Mouse (Mus musculus) spleen, adult 2 months (tissue): Measurements from ENCODE around the gene Nfib. TPM values are rescaled to one million over a fixed set of nuclear protein-coding genes. Genes with fewer than 3 reads are reported as not detected.

Experiments
- DNase-seq, 2 experiments: peaks; one replicate each; pipeline versions ENCODE4 v3.0.0 to v3.0.0-alpha.2; 2012 to 2021; ENCODE audit warnings: low spot score in 2 of 2, low read depth in 1 of 2
- H3K27ac ChIP-seq: fragments of 200-500 bp; 2 replicates; pipeline ENCODE4 v1.5.1; 2012; ENCODE audit warnings: low read length, inconsistent platforms; ENCODE audit not compliant: insufficient read depth
- H3K27me3 ChIP-seq: fragments of 200-500 bp; 2 replicates; pipeline ENCODE4 v1.6.1; 2012; ENCODE audit warnings: mild to moderate bottlenecking, moderate library complexity, low read length, inconsistent platforms; ENCODE audit not compliant: control insufficient read depth, insufficient read depth
- H3K36me3 ChIP-seq: fragments of 200-500 bp; 2 replicates; pipeline ENCODE4 v1.6.1; 2012; ENCODE audit warnings: mild to moderate bottlenecking, low read length, inconsistent platforms; ENCODE audit not compliant: control insufficient read depth, insufficient read depth
- H3K4me1 ChIP-seq: fragments of 200-500 bp; 2 replicates; pipeline ENCODE4 v1.6.1; 2011; ENCODE audit warnings: inconsistent platforms; ENCODE audit not compliant: control insufficient read depth, insufficient read depth, insufficient read length
- H3K4me3 ChIP-seq: fragments of 200-500 bp; 2 replicates; pipeline ENCODE4 v1.5.1; 2011; ENCODE audit warnings: mild to moderate bottlenecking, inconsistent platforms; ENCODE audit not compliant: insufficient read depth, insufficient read length; ENCODE audit errors: extremely low read depth
- CTCF ChIP-seq: fragments of 200-500 bp; IDR thresholded peaks from 2 replicates; pipeline ENCODE4 v1.5.1; 2011; ENCODE audit warnings: mild to moderate bottlenecking, inconsistent platforms; ENCODE audit not compliant: insufficient read depth, insufficient read length, insufficient replicate concordance; ENCODE audit errors: extremely low read depth
- POLR2A ChIP-seq: fragments of 200-500 bp; IDR thresholded peaks from 2 replicates; pipeline ENCODE4 v1.6.1; 2011; ENCODE audit warnings: low read depth, low read length, inconsistent platforms
- WGBS: fragments of 180-500 bp; shearing (Covaris S2); methylation state at CpG from one replicate; pipeline ENCODE4 v1.1.7; 2018; 5-methylcytosine and 5-hydroxymethylcytosine counted together
- polyA plus RNA-seq: library from polyadenylated mRNA; depleted of rRNA; stranded (reverse); fragments of >200 nt; gene quantifications from 2 replicates; pipeline ENCODE4 v1.2.3, GENCODE M21; 2012

The Nfib gene
- polyA plus RNA-seq, 1 experiment, result 2.3 TPM

- no peak for DNase-seq
- Histone ChIP-seq H3K27ac (no peak overlapping the region), H3K4me1 (no peaks in the 10 kb centered on the region), H3K27me3 (no peaks in the 10 kb centered on the region), H3K4me3 (no peak overlapping the region), H3K36me3 (no peaks in the 10 kb centered on the region)
- TF ChIP-seq POLR2A (no peak), CTCF (no peak)
- WGBS, result 77% methylated on average over 2 of the region's 2 CpGs
These were observed 315.0 kb downstream of the Nfib start for GRCm38 (mm10) chr4:82390545-82390944.

GRCm38 (mm10) chr4:82389876-82390275 is 315.7 kb downstream of the Nfib start:
- Histone ChIP-seq H3K27ac (no peak overlapping the region), H3K36me3 (no peaks in the 10 kb centered on the region), H3K27me3 (no peaks in the 10 kb centered on the region), H3K4me3 (no peak overlapping the region), H3K4me1 (no peaks in the 10 kb centered on the region)
- TF ChIP-seq CTCF (no peak), POLR2A (no peak)
- WGBS, result 89% methylated on average over 1 of the region's 1 CpGs
- no peak for DNase-seq

- Histone ChIP-seq H3K27me3 (no peaks in the 10 kb centered on the region), H3K27ac (no peak overlapping the region), H3K36me3 (no peaks in the 10 kb centered on the region), H3K4me1 (no peaks in the 10 kb centered on the region), H3K4me3 (no peak overlapping the region)
- no peak for DNase-seq
- 73% methylated on average over 4 of the region's 4 CpGs for WGBS
- TF ChIP-seq CTCF, result no peak
- TF ChIP-seq POLR2A, result no peak
These were observed 317.9 kb downstream of the Nfib start for GRCm38 (mm10) chr4:82387620-82388019.

DNA sequence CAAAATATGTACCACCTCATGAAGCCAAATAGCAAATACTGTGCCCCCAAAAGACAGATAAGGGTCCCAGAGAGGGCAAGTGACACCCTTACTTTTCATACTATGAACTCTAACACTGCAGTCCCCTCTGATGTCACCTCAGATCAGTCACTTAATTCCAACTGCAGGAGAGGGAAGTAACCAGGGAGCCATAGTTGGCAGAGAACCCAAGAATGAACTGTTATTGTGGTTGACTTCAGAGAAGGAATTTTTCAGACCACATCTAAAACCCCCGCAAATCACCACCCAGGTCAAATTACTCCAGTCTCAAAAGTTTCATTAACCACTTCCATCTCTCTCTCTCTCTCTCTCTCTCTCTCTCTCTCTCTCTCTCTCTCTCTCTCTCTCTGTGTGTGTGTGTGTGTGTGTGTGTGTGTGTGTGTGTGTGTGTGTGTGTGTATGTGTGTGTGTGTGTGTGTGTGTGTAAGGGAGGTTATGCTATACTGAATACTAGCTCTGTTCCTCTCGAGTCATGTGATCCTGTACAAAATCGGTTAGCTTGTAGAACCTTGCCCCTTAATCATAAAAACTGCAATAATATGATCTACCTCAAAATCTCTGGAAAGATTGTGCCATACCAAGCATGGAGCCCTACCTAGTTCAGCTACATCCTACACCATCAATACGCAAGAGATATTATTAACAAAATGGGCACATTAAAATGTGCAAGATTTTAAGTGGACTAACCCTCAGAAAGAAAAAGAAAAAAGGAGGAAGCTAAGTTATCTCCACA is 319.1 kb downstream of the Nfib start:
- Histone ChIP-seq H3K27me3 (no peaks in the 10 kb centered on the region), H3K4me1 (no peaks in the 10 kb centered on the region), H3K27ac (no peak overlapping the region), H3K4me3 (no peak overlapping the region), H3K36me3 (no peaks in the 10 kb centered on the region)
- WGBS, result 68% methylated on average over 4 of the region's 4 CpGs
- DNase-seq, result no peak
- TF ChIP-seq CTCF (no peak), POLR2A (no peak)

- WGBS, result 89% methylated on average over 4 of the region's 4 CpGs
- DNase-seq, result no peak
- no peak overlapping the region for H3K4me3 ChIP-seq
- no peak for TF ChIP-seq POLR2A
- TF ChIP-seq CTCF, result no peak
- H3K27me3 ChIP-seq, result no peaks in the 10 kb centered on the region
- no peaks in the 10 kb centered on the region for H3K4me1 ChIP-seq
- H3K36me3 ChIP-seq, result no peaks in the 10 kb centered on the region
- H3K27ac ChIP-seq, result no peak overlapping the region
These were observed 319.9 kb downstream of the Nfib start for GRCm38 (mm10) chr4:82385638-82386037.

- no peaks in the 10 kb centered on the region for H3K27me3 ChIP-seq
- H3K4me3 ChIP-seq, result no peak overlapping the region
- no peak overlapping the region for H3K27ac ChIP-seq
- no peak for TF ChIP-seq POLR2A
- no peak for TF ChIP-seq CTCF
- 93% methylated on average over 11 of the region's 11 CpGs for WGBS
- no peaks in the 10 kb centered on the region for H3K36me3 ChIP-seq
- DNase-seq, result no peak
- no peaks in the 10 kb centered on the region for H3K4me1 ChIP-seq
These were observed 321.4 kb downstream of the Nfib start for GRCm38 (mm10) chr4:82383991-82384731.

DNA sequence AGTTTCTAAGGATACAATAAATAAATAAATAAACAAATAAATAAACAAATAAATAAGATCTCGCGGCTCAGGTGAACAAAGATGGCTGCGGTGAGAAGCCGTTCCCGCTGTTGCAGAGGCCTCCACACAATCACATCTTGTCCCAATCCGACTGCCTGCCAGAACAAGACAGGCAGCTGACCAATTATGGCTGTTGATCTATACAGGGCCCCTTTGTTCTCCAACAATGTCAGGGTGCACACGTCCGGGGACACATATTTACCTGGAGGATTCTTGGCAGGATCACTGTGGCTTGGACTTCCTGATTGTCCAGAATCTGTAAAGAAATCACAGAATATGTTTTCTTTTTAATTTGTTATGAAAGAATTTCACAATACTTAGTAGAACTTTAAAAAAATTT is 322.2 kb downstream of the Nfib start:
- no peak overlapping the region for H3K27ac ChIP-seq

More for the DNA sequence above, 322.2 kb downstream of the Nfib start:
- Histone ChIP-seq H3K4me1 (no peaks in the 10 kb centered on the region), H3K27me3 (no peaks in the 10 kb centered on the region), H3K4me3 (no peak overlapping the region), H3K36me3 (no peaks in the 10 kb centered on the region)
- no peak for TF ChIP-seq POLR2A
- no peak for TF ChIP-seq CTCF
- 91% methylated on average over 8 of the region's 8 CpGs for WGBS
- no peak for DNase-seq
